ENCODE assay signal across 8 mouse cellular contexts in genomic region chr9:80386492-80386891, GRCm38 (mm10).
DNase-seq lines count a peak whose midpoint lies in the region; ATAC-seq lines count a peak whose summit lies in the region.
"Had no signal": no experiment of that assay in that cellular context is flagged by ENCODE, and none has a peak within 500 bp of the region (broad histone marks: within the 10 kb centered on the region; RNA-seq: fewer than 3 reads in every experiment).

No protein-coding gene starts in this region.

- no peaks in the 10 kb centered on the region for H3K27me3 ChIP-seq in kidney, embryonic 14.5 days (ENCODE audit: control insufficient read depth, insufficient read depth, low read length)
- no peaks in the 10 kb centered on the region for H3K27me3 ChIP-seq in embryonic facial prominence, embryonic 14.5 days (replicated peaks; ENCODE audit: control insufficient read depth, insufficient read depth, low read length)

- H3K27ac ChIP-seq in kidney, embryonic 14.5 days (ENCODE audit: low read depth, low read length), result no peak overlapping the region
- H3K27ac ChIP-seq in embryonic facial prominence, embryonic 14.5 days (replicated peaks; ENCODE audit: low read depth, low read length), result no peak overlapping the region

- no peak for DNase-seq in kidney, postnatal 25 days
- peak; percentile 6 for DNase-seq in ovary, postnatal 36 days (ENCODE audit: low spot score)
- DNase-seq in ovary, postnatal 10 days (ENCODE audit: low spot score), result no peak
- peak; percentile 60 for DNase-seq in embryonic facial prominence, embryonic 14.5 days (ENCODE audit: low spot score)
- peak; percentile 78 for DNase-seq in retina, embryonic 14.5 days (ENCODE audit: low spot score)

- H3K9ac ChIP-seq in kidney, embryonic 14.5 days (ENCODE audit: low read depth, low read length), result no peak overlapping the region
- H3K9ac ChIP-seq in embryonic facial prominence, embryonic 14.5 days (ENCODE audit: low read depth, low read length), result no peak overlapping the region

- WGBS in kidney, embryonic 14.5 days, result 27% methylated on average over 5 of the region's 5 CpGs
- WGBS in embryonic facial prominence, embryonic 14.5 days, result 28% methylated on average over 5 of the region's 5 CpGs

- ATAC-seq in kidney, embryonic 14.5 days (ENCODE audit: low FRiP score, low TSS enrichment), result peak; percentile 62; the same call in 1 of the 2 replicates
- peak; percentile 47; the same call in 1 of the 2 replicates for ATAC-seq in embryonic facial prominence, embryonic 14.5 days (ENCODE audit: low read depth)
- ATAC-seq in erythroid progenitor cell, adult 5-6 weeks (replicated peaks; ENCODE audit: low FRiP score, poor library complexity, severe bottlenecking), result no peak

- H3K4me3 ChIP-seq in kidney, embryonic 14.5 days (ENCODE audit: low read length), result no peak overlapping the region
- H3K4me3 ChIP-seq in embryonic facial prominence, embryonic 14.5 days (ENCODE audit: low read depth, low read length), result no peak overlapping the region
- H3K4me3 ChIP-seq: myocyte had no signal

- H3K4me1 ChIP-seq in kidney, embryonic 14.5 days (ENCODE audit: control insufficient read depth, insufficient read depth, low read length), result no peaks in the 10 kb centered on the region
- H3K4me1 ChIP-seq in embryonic facial prominence, embryonic 14.5 days (ENCODE audit: control insufficient read depth, insufficient read depth, low read length), result no peaks in the 10 kb centered on the region

- no peak overlapping the region for H3K4me2 ChIP-seq in kidney, embryonic 14.5 days (replicated peaks; ENCODE audit: low read depth, low read length)
- H3K4me2 ChIP-seq in embryonic facial prominence, embryonic 14.5 days (ENCODE audit: low read depth, low read length), result no peak overlapping the region

- H3K36me3 ChIP-seq in kidney, embryonic 14.5 days (ENCODE audit: control insufficient read depth, insufficient read depth, low read length), result no peaks in the 10 kb centered on the region
- no peaks in the 10 kb centered on the region for H3K36me3 ChIP-seq in embryonic facial prominence, embryonic 14.5 days (ENCODE audit: control insufficient read depth, insufficient read depth, low read length)

- no peaks in the 10 kb centered on the region for H3K9me3 ChIP-seq in kidney, embryonic 14.5 days (ENCODE audit: control insufficient read depth, low read length)
- no peaks in the 10 kb centered on the region for H3K9me3 ChIP-seq in embryonic facial prominence, embryonic 14.5 days (ENCODE audit: control insufficient read depth, low read length)

Comparison
In these comparisons a context has a peak if more than half of its experiments do, and no peak if none do; other contexts are left out.
1. DNase-seq: peak in ovary, postnatal 36 days (single experiment), embryonic facial prominence, embryonic 14.5 days (single experiment) and retina, embryonic 14.5 days (single experiment); none in kidney, postnatal 25 days (0 of 2) and ovary, postnatal 10 days (single experiment).